Mouse (Mus musculus) frontal cortex, adult 2 months (tissue): ENCODE measurements at regions not wholly inside any gene's neighbourhood (a gene's known extent, or its start where the extent isn't known, plus 50 kb on each side); places are given as distances from the start of the nearest gene placed in this dataset.

Source experiments
- DNase-seq, 2 experiments: peaks; one replicate each; pipeline ENCODE4 v3.0.0; 2022; ENCODE audit warnings: low spot score in 1 of 2; ENCODE audit errors: extremely low spot score in 1 of 2

DNA sequence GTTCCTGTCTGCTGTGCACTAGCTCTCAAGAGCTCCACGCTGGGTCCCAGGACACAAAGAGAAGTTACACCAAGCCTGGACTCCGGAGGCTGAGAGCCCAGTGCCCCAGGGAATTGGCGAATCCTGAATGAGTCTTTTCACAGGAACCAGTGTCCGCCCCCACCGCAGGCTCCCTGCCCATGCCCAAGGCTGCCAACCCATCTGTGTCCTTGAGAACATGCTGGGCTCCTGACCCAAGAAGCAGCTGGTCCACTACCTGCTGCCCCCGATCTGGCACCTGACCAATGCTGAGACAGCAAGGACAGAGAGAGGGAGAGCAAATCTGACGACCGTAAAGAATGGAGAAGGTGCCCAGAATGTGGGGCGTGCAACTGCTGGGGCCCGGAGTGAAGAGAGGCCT, 85.2 kb upstream of the Cplx2 start:
- DNase-seq: peak; percentile 60 to 79

DNA sequence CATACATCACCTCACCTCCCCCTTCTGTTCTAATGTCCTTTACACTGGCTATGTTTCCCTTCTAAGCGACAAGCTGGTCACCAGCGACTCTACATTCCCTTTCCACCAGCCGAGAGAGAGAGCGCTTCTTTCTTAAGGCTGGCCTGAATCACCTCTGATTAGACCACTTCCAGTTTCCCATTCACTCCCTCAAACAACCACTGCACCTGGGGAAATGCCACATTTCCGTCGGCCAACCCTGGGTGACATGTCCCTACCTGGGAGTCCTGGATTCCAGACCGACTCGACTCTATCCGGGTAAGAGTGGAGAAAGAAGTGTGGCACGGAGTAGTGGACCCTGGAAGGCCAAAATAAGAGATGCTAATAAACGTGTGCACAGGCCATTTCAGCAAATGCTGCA, 84.5 kb upstream of the Cplx2 start:
- DNase-seq: no peak

DNA sequence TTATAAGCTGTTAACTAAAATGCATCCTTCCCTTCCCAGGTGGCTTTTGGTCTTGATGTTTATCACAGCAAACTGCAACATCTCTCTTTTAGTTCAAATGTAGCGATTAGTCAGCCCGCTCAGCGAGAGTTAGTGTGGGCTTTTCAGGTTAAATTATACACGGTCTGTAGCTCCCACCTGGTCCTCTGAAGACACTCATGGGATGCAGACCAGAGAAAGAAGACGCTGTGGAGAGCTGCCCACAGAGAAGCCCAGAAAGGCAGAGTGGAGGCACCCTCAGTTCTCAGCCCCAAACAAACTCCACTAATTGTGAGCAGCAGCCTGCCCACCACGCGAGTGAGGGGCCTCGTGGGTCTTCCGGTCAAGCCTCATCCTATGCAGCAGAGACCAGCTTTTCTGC, 81.1 kb upstream of the Cplx2 start:
- DNase-seq: no peak

DNA sequence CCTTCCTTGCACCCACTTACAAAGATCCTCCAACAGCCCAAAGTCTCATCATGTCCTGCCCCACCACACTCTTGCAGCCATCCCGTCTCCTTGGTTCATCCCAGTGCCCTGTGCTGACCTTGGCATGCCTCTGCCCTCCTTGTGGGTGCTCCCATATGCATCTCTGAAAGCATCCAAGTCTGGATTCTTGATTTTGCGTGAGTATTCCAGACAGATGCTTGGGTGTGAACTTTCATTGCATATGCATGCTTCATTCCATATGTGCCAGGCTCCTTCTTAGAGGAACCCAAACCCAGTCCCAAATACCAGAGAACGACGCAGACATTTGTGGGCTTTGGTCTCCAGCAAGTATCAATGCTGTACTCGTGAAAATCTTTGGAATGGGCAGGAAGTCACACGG, 78.8 kb upstream of the Cplx2 start:
- no peak for DNase-seq

DNA sequence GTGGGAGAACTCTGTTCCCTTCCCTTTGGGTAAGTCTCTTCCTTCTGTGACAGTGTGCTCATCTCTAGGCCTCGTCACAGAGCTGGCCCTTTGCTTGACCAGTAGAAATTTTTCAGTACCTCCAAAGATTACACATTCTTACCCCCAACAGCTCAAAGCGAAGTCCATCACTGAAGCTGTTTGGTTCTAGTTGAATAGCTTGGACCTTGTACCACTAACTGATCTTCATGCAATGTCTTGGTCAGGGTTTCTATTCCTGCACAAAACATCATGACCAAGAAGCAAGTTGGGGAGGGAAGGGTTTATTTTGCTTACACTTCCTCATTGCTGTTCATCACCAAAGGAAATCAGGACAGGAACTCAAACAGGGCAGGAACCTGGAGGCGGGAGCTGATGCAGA, 78.1 kb upstream of the Cplx2 start:
- DNase-seq: no peak

DNA sequence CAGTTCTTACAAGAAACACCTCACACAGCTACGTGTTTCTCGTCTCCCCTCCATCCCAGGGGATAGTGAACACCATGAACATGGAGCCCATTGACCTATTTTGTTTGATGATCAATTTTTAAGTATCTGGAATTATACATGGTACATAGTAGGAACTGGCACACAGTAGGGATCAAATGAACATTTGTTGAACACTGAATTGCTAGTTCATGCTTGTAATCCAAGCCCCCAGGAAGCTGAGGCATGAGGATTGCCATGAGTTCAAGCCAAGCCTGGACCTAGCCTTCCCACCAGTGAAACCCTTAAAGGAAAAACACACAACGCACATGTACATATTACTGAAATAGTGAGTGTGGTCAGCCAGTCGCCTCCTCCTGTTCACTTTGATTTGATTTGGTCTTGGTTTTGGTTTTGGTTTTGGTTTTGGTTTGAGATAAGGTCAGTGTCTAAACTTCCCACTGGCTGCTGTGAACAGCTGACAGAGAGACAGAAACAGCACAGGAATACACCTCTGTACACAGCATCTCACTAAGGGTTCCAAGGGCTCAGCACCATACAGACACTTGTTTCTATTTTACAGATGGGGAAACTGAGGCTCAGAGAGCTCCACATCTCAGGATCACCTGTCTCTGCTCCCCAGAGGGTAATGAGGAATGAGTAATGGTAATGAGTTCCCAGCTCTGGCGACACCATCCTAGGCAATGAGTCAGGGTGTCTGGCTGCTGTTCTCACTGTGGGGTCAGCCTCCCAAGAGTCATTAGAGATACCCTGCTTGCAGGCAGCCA, 75.5 kb upstream of the Cplx2 start:
- DNase-seq: no peak

DNA sequence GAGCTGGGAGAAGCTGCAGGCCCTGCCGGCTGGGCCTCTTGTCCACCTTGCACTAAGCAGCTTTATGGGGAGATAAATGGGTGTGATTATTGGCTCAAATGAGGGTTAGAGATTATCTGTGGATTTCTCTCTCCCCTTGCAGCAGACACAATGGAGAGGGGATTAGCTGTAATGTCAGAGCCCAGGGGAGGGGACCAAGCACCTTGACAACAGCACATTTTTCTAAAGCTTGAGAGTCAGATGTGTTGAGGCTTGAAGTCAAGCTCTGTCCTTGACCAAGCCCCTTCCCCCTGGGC, 74.9 kb upstream of the Cplx2 start:
- DNase-seq: no peak

DNA sequence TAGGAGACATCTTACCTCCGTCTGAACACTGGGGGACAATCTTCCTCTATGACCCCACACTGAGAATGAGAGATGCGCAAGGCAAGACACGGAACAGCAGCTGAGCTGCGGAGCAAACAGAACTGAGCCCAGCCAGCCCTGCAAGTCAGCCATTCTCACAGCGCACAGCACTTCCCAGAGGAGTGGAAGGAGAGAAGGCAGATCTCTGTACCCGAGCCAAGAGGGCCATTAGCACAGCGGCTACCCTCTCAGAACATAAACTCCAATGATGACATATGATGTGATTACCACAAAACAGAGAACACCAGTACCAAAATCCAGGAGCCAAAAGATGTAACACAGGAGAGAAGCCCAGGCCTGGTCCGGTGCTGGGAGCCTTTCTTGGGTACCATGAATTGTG, 72.3 kb upstream of the Cplx2 start:
- no peak for DNase-seq

DNA sequence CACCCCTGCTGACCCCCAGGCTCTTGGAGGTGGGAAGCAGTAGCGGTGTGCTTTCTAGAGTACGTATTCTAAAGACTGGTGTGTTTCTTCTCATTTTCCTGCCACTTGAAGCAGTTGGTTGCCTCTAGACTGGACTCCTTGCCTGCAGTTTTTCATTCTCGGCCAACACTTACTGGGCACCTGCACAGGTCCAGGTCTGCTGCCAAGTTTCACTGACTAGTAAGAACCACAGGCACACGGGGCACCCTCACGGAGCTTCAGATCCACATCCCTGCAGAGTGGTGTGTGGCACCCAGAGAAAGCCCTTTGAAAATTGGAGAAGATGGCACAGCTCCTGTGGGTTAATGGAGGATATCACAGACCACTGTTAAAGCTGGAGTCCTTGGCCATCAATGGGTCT, 71.9 kb upstream of the Cplx2 start:
- no peak for DNase-seq

DNA sequence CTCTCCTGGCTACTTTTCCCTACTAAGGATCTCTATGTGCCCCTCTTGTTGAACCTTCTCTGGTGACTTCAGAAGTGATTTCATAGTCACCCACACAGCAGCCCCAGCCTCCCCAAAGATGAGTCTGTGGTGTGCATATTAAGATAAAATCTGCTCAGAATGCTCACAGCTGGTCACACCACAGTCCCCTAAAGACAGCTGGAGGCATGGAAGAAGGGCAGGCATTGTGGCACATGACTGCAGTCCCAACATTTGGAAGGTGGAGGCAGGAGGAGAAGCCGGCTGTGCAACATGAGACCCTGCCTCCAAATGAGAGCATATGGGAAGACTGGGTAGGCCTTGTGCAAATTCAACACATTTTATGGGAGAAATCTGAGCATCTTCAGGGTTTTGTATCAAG, 70.0 kb upstream of the Cplx2 start:
- DNase-seq: no peak

DNA sequence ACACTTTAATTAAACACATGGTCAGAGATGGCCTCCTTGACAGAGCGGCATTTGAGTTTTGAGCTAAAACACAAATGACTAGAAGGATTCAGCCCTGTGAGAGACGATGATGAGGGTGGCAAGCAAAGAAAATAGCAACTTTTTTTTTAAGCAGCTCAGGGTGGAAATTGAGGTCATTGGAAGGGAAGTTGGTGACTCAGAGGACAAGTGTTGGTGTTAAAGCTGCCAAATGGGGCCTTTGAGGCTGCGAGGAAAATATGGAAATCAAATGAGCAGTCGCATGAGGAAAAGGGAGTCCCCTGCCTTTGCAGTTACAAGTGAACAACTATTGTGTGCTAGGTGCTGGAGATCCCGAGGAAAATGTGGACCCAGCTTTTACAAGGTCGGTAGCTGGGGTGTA, 69.5 kb upstream of the Cplx2 start:
- DNase-seq: no peak

DNA sequence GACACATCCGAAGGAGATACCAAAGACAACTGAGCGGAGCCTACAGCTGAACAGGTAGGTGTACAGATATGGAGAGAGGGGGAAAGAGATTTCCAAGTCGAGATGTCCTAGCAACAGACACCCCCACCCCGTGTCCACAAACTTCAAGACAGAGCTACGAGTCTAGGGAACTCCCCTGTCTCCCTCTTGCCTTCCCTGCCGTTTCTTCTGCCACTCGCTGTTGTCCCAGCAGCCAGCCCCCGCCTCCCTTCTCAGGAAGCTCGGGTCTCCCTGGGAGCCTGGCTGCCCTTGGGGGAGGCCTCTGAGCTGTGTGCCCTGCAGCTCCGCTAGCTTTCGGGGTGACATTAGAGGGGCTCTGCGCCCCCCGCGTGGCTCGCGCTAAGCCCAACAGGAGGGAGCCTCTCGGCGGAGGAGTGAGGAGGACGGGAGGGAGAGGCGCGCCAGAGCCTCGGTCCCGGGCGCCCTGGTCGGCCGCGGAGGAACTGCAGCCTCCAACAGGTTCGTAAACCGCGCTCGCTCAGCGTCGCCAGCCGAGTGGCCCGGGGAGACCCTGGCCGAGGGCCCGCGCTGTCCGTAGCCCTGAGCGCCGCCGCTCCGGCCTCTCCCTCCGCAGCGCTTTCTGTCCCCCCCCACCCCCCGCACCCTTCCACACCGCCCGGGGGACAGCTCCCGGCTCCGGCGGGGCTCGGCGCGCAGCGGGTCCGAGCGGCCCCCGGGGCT, 68.6 kb upstream of the Cplx2 start:
- no peak for DNase-seq

DNA sequence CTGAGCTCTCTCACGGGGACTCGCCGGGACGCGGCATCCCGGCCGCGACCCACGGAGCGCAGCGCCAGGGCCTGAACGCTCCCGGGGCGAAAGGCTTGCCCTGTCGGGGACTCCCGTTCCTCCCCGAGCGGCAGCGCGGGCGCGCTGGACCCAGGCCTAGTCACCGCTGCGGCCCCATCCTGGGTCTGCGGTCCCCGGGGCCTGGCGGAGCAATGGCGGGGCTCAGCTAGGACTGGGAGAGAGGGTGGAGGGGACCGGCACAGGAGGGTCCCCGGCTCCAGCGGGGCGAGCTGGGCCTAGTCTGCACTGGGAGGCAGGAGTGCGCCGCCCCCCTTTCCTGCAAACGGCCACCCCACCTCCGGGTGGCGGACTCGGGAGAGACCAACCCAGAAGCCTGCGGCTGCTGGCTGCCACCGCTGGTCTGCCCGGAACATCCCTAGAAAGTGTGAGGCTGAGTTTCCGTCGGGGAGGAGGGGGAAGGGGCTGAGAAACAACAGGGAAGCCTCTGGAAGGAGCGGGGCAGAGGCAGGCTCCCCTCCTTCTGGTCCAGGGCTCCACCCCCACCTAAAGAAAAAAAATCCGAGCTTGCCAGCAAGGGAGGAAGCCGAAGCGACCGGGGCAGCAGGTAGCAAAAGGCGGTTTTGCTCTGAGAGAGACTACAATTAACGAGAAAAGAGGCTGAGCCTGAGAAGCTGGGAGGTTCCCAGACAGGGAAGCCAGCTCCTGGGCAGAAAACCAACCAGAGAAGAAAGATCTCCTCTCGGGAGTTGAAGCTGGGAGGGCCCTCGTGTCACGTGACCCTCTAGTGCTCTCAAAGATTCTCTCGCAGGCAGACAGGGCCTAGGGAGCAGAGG, 67.9 kb upstream of the Cplx2 start:
- DNase-seq: peak; percentile 76 to 92

DNA sequence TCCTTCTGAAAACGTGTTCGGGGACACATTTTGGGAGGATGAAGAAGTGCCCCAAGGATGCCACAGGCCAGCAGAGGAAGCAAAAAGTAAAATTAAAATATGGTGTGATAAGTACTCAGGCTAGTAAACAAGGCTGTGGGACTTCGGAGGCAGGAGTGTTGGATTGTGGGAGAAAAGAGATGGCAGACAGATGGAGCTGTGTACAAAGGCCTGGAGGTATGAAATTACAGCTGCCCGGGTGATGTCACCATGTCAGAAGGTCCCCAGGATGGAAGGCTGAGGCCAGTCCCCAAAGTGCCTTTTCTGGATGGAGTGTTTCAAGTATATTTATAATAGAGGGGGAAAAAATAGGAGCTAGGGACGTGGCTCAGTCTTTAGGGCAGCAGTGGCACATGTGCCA, 66.9 kb upstream of the Cplx2 start:
- DNase-seq: no peak

DNA sequence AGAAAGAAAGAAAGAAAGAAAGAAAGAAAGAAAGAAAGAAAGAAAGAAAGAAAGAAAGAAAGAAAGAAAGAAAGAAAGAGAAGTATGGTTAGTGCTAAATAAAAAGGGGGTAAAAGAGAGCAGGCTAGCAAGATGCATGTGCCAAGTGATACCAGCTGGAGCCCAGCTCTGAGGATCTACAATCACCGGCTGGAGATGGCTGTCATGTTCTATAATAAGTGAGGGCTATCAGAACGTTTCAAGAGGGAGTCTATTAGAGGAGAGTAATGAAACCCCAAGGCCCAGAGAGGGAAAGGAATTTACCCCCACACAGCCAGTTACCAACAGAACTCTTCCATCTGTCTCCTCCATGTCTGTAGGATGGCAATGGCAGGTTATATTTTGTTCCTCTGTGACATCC, 62.6 kb upstream of the Cplx2 start:
- DNase-seq: no peak

DNA sequence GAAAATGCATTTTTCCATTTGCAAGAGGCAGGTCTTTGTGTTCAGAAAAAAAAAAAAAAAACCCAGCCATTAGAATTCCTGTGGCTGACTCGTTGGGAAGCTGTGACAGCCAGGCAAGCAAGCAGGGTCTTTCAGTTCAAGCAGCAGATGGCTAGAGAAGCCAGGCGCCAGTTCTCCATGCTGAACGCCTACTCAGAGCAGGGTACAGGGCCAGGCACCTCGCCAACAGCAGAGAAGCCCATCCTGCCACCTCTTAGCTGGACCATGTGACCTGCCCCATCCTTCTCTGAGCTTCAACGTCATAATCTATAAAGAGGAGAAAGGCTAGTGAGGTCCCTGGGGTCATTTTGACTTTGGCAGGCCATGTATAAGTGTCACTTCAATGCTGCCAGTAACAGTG, 61.8 kb upstream of the Cplx2 start:
- peak in 1 of 2 experiments; percentile 44 for DNase-seq

DNA sequence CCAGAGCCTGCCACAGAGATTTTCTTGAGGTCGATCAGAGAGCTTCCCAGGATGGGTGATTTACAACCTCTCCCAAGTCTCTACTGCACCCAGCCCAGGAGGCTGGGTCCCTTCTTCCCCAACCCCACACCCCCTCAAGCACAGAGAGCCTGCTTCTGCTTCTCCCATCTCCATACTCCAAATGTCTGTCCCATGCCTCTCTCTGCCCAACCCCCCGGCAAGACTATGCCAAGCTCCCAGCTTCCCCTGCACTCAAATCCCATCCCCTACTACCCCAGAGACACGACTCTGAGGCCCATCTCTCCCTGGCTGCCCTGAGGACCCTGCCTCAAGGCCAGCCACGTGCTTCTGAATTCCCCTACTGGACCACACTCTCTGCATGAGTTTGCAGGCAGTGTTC, 61.0 kb upstream of the Cplx2 start:
- no peak for DNase-seq

DNA sequence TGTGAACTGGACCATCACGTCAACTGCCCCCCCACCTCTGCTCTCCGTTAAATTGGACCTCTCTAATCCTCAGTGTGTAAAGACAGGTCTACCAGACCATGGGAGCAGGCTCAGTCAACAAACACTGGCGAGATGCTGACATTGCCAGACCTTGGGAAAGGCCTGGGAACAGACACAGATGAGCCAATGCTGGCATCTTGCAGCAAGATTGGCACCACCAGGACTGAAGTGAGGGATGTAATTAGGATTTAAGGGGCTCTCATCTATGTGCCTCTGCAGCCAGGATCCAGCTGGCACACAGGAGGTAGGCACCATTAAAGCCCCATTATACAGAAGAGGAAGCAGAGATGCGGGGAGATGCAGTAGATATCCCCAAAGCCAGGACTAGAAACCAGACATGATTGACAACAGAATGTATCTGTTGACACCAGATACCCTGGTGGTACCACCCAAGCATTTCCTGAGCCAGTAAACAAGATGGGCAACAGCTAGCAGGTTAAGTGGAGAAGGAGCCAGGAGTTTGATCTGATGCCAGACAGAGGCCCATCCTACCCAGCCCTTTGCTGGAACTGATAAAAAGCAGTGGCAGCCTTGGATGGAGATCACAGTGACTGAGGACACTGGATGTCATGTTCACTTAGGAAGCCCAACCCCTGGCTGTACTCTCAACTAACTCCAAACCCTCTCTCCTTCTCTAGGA, 59.7 kb upstream of the Cplx2 start:
- DNase-seq: no peak

DNA sequence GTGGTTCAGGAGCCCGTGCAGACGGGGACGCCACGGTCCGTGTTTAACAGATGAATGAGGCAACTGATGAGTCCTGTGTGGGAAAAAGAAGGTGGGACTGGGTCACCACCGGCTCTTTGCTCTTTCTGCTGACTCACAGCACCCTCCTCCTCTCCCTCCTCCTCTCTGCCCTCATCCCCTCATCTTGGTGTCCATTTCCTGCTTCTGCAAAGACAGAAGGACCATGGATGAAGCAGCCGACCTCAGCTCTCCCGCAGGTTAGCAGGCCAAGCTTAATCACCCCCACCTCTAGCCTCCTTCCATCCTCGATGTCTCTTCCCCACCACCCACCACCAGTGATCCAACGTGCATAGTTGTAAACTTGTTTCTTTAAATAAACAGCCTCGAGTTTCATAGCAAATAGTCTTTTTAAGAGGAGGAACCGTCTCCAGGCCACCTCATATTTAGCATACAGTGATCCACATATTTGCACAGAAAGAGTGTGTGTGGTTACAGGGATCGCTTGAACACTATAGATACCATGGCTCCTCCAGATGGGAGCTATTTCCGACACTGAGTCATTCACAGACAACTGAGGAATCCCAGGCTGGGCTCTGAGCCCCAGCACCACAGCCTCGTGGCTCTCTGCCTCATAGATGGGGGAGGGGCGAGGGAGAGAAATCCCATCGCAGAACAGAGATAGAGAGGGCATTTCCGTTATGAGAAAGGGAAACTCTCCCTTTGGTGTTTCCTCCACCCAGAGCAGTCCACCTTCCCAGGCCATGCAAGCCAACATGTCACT, 58.6 kb upstream of the Cplx2 start:
- DNase-seq: peak; percentile 77 to 90

DNA sequence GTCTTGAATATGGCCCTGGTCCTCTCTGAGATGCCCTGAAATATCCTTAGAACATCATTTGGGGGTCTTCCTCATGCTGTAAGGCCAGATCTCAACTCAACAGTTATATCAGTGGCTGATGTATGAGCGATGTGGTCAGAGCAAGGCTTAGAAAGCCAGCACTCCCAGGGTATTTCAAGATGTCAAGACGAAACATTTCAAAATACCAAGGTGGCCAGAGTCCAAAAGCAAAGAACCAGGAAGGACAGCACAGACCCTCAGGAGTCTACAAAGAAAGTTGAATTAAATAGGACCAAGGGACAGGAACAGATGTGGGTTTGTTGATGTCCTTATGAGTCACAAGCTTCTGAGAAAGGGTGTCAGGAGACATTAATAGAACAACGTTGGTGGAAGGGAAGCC, 55.8 kb upstream of the Cplx2 start:
- no peak for DNase-seq
